Mouse (Mus musculus): ENCODE measurements around the gene Adgrl3.

GRCm38 (mm10) chr5:81068173-81068572, 48.2 kb downstream of the Adgrl3 start:
- TF ChIP-seq EP300 (IDR thresholded peaks at IDR 0.05; ENCODE audit: insufficient read depth, low read depth, low read length): no peak
- no peak for TF ChIP-seq CTCF (IDR thresholded peaks at IDR 0.05; ENCODE audit: low read depth, low read length)
- no peak for TF ChIP-seq POLR2A (IDR thresholded peaks at IDR 0.05; ENCODE audit: insufficient read depth, low read length)
